Mouse (Mus musculus): ENCODE measurements around the gene Ccdc39. TPM values are rescaled to one million over a fixed set of nuclear protein-coding genes. Genes with fewer than 3 reads are reported as not detected.

Ccdc39 gene
- polyA plus RNA-seq, 1 experiment from 2014 or later: 2.5 TPM

Other genes starting within 250 kb of the Ccdc39 start
- gene Ttc14, start 44.5 kb downstream of the Ccdc39 start, polyA plus RNA-seq (2015; fragmentation: Nextera tagmentation; extraction: Ambion mirVana): 60.7 and 68.4 TPM in 2 replicates
- 46.8 and 49.2 TPM in 2 replicates for gene Fxr1, start 175.6 kb upstream of the Ccdc39 start, polyA plus RNA-seq (2015; fragmentation: Nextera tagmentation; extraction: Ambion mirVana)
- gene Dnajc19, start 237.0 kb upstream of the Ccdc39 start, polyA plus RNA-seq (2015; fragmentation: Nextera tagmentation; extraction: Ambion mirVana): 148 and 160 TPM in 2 replicates